Mouse (Mus musculus) B cell, adult 67 days (primary cell): ENCODE data around the gene Mcts1. TPM values are rescaled to one million over a fixed set of nuclear protein-coding genes. Genes with fewer than 3 reads are reported as not detected.

Experiments used
- total RNA-seq, 2 experiments: library from RNA; stranded (reverse); gene quantifications; 4 replicates each; pipeline ENCODE4 v1.2.4; 2023

The Mcts1 gene
- 10 to 100 TPM; 60.2 to 78.0 TPM for total RNA-seq

DNA sequence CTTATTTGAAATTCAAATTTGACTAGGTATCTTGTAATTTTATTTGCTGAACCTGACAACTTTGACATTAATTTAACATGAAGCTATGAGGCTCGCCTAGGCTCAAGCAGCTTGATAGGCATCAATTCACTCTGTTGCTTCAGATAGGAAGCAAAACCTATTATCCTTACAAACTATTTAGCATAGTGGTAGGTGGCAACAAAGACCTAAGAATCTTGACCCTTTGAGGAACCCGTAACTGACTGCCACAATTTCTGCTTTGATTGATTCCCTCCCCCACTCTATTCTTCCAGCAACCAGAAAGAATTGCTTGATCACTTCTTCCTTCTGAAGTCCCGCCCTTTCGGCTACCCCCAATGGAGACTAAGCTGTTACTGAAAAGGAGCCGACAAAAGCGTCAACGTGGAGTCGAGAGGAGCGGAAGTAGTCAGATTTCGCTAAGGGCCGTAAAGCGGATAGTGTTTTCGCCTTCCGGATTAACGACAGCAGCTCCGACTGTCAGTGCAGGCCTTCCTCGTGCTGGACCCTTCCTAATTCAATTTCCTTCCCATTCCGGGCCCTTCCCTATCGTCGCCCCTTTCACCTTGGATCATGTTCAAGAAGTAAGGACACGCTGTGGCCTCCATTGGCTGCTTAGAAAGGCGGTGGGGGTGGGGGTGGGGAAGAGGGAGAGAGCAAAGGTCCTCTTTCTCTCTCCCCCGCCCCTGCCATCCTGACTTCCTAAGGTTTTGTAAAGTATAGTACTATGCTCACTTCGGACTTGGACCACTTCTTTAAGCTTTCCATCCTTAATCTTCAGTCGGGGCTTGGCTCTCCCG, at the start of gene Mcts1:
Gene Mcts1 (plus strand): TSS at position 402 of the 818 bp plus-strand sequence.

DNA sequence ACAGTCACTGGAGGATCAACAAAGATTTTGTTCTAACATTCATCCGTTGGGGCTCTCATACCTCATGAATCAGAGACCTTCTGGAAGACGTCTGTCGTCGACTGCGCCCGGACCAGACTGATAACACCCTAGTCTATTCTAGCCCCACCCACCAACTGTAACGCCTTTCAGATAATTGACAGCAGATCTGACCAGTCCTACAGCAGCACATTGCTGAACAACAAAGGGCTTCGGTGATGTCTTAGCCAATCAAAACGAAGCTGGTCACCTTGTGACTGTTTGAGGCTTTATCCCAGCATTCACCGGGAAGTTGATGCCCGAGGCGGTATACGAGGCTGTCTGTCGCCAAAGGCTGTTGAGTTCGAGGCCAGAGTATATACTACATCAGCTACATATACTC, 24.3 kb upstream of the Mcts1 start, which contains the start of gene Cul4b:
Gene Cul4b (minus strand): TSS at position 119 of the 400 bp plus-strand sequence.

DNA sequence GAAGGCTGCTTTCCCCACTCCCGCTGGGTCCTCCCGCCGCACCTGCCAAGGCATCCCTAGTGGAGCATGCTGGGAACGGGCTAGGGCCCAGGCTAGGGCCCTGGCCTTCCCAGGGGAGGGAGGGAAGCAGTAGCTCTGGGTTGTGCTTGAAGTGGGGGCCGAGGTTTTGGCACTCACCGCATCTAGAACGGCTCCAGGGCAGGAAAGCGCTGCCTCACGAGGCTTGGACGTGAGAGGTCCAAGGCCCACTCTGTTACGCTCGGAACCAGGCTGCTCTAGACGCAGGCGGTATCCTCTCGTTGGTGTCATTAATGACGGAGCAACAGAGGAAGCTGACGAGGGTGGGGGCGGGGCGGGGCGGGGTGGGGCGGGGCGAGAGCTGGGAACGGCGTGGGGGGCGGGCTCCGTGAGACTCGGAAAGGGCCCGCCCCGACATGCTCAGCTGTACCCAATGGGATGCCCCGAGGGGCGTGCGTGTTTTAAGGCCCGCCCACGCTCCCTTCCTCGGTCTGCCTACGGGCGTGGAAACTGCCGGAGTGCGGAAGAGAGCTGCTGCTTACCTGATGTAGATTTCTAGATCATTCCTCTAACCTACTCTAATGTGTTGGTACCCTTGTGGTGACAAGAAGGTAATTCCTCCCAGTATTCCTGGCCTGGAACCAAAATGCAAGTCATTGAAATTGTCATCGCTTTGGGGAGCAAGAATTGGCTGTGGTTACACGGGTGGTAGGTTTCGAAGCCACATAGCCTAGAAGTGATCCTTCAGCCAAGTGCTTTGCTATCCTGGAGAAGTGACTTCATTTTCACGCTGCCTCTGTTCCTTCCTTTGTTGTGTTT, 34.6 kb downstream of the Mcts1 start, which contains the start of gene C1galt1c1:
Gene C1galt1c1 (minus strand): TSS at position 287 of the 837 bp plus-strand sequence.

Other genes with a start within 250 kb of the Mcts1 start
- 10 to 100 TPM; 70.9 to 71.2 TPM for gene Lamp2, start 144.1 kb upstream of the Mcts1 start, total RNA-seq
- 10 to 100 TPM; 36.7 to 41.7 TPM for gene Cul4b, start 24.4 kb upstream of the Mcts1 start, total RNA-seq
- gene C1galt1c1, start 34.5 kb downstream of the Mcts1 start, total RNA-seq = 10 to 100 TPM; 14.6 to 17.3 TPM
- gene 6030498E09Rik, start 172.1 kb downstream of the Mcts1 start, total RNA-seq = not detected